Mouse (Mus musculus) kidney, adult 9 months (tissue): ENCODE results near the gene Ppp4r4.
A peak's percentile ranks its signal among the peaks of the same experiment; 100 is the strongest.
"Not testable (repeated sequence)": the region's sequence is repeated elsewhere in the genome, so short reads cannot be mapped to it uniquely, and the experiment has no call there.

Experiments used
- DNase-seq: peaks from one replicate; pipeline ENCODE4 v3.0.0; 2022

The Ppp4r4 gene

DNA sequence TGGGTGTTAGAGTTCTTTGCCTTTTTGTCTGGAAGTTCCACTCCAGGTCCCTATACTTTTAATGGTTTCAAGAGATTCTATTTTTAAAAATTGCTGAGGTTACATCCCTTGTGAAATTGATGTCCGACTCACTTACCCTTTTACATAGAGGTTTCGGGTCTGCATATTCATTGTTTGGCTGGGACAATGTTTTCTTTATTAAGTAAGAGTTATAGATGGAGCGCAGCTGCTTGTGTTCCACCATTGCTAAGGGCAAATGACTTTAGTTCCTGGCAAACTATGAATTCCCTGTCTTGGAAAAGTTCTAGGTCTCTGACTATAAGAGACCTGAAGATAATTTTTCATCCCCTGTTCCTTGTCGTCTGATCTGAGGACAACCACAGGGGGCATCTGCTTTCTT lies 8.3 kb downstream of the Ppp4r4 start:
- DNase-seq, result no peak

GRCm38 (mm10) chr12:103543351-103543750 lies 11.3 kb downstream of the Ppp4r4 start:
- DNase-seq, result no peak

DNA sequence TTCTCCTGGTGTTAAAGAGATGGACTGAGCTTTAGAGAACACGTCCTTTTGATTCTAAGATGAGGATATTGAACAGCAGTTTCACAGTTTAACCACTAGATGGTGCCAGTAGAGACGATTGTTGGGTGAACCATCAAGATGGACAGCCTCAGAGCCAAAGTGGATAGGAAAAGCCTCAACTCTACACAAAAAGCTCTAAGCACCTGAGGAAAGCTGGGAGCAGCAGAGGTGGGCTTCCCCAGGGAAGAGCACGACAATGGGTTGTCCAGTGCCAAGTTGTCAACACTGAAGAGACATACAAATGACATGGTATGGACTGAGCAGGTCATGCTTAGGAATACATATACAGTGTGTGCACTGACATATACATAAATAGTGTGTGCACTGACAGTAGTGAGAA lies 12.1 kb downstream of the Ppp4r4 start:
- peak; percentile 57 for DNase-seq

GRCm38 (mm10) chr12:103547438-103547837 lies 15.4 kb downstream of the Ppp4r4 start:
- DNase-seq, result no peak

DNA sequence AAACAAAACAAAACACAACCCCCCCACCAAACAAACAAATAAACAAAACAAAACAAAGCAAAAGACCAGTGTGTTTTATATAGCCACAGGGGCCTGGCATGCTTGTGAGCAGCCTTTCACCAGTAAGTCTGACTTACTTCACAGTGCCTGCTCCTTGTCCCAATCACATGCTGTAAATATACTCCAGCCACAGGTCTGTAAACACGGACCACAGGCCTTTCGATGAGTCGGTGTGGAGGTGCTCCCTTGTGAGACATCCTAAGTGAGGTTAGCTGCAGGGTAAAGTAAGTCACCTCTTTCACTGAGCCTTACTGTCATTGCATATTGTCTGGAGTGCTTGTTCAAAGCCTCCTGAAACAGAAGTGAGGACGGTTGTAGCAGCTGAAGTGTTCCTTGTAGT lies 16.4 kb downstream of the Ppp4r4 start:
- no peak for DNase-seq

DNA sequence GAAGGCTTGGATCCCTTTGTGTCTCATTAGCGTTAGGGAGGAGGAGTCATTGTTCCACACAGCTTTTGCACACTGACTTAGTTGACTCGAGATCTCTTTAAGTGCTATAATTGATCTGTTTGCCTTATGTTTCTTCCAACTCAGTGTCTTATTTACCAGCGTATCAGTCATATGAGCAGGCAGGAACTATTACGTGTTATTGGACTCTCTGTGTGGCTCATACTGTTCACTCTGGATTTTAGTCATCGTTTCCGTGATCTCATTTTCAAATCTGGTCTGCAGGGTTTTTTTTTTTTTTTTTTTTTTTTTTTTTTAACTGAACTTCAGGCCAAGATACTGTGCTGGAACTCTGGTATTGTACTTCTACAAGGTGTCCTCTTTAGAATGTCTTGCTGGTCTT lies 18.0 kb downstream of the Ppp4r4 start:
- DNase-seq, result no peak

DNA sequence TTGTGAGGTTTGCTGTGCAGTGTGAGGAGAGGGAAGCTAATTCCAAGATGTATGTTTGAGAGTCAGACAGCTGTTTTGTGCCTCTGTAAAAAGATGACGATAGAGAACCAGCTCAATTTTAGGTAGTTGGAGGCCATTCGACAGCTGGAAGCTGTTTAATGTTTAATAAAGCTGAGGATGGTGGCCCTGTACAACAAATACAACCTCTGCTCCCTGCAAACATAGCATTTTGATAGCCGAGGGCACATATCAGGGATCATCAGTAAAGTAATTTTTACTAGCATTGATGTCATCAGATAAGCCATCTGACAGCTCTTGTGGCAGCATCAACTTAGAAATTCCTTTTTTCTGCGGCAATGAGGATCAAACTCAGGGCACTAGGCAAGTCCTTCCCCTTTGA lies 19.3 kb downstream of the Ppp4r4 start:
- no peak for DNase-seq

GRCm38 (mm10) chr12:103552506-103552905 lies 20.4 kb downstream of the Ppp4r4 start:
- no peak for DNase-seq

- DNase-seq, result no peak
Observed at GRCm38 (mm10) chr12:103553497-103553896, 21.4 kb downstream of the Ppp4r4 start.

- no peak for DNase-seq
Observed at GRCm38 (mm10) chr12:103556856-103557255, 24.8 kb downstream of the Ppp4r4 start.

GRCm38 (mm10) chr12:103564726-103565125 lies 32.6 kb downstream of the Ppp4r4 start:
- DNase-seq, result no peak

- peak; percentile 30 for DNase-seq
Observed at GRCm38 (mm10) chr12:103565151-103565550, 33.1 kb downstream of the Ppp4r4 start.

DNA sequence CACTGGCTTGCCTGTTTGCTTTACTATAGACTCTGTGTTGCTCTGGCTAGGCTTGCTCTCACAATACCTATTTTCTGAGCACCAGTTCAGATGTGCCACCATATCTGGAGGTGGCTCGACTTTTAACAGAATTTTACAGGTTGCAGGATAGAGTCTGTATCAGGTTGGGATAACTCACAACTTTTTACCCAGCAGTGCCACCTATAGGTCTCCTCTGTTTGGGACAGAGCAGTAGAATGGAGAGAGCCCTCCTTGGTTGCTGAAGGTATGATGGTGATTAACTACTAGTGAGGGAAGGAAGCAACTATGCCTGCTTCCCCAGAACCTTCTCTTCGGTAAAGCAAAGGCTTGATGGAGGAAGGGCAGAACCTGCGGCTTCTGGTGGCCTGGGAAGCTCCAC lies 35.0 kb downstream of the Ppp4r4 start:
- peak; percentile 36 for DNase-seq

DNA sequence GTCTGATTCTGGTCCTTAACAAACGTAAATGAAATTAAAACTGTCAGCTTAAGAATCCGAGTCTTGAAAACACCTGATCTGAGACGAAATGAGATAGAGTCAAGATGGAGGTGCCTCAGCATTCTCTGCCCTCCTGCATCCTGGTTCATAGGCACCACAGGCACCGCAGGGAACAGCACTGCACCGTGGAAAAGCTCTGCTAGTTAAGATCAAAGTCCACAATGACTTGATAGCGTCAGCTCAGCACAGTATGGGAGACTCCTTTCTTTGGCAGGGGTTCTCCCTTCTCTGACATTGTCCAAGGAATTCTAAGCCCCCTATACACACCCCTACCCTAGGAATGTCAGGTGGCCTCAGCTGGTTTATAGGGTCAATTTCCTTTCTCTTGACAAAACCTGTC lies 37.6 kb downstream of the Ppp4r4 start:
- DNase-seq, result no peak

DNA sequence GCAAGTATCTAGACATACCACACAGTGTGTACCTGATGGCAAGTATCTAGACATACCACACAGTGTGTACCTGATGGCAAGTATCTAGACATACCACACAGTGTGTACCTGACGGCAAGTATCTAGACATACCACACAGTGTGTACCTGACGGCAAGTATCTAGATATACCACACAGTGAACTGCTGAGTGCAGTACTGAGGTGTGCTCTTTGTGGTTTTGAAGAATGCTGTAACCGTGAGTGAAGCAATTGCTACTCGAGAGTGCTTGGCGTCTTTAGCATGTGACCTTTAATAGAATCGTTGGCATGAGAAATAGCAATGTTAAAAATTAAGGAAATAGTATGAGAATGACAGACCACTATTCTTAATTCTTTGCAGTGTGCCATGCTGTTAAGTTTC lies 46.1 kb downstream of the Ppp4r4 start:
- DNase-seq, result not testable (repeated sequence)

DNA sequence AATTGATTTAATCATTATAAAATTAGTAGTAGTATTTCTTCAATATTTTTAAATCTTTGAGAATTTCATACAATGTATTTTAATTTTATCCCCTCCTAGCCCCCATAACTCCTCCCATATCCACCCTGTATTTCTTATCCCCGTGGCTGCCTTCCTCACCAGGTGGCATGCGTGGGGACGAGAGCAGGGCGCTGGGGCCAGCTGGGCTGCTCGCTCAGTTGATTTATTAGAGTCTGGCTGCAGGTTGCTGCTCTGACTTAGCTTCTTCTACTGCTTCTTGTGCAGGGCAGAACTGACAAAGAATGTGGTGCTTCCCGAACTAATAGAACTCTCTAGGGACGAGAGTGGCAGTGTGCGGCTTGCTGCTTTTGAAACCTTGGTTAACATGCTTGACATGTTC lies 51.7 kb downstream of the Ppp4r4 start:
- no peak for DNase-seq

GRCm38 (mm10) chr12:103598411-103598810 lies 66.3 kb downstream of the Ppp4r4 start:
- DNase-seq, result no peak

DNA sequence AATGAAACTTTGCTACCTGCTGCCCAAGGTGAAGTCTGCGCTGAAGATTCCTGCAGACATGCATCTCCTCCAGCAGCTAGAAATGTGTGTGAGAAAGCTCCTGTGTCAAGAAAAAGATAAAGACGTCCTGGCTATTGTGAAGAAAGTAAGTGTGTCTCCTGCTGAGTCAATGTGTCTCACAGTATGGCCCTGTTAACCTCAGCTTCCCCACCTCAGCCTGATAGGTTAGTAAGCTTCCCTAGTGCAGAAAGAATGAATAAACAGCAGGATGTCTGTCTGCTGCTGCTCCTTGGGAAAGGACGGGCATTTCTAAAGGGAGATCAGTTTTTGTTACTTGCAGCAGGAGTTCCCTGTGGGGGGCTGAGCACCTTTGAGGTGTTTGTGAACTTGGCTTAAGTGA lies 68.3 kb downstream of the Ppp4r4 start:
- DNase-seq, result no peak

DNA sequence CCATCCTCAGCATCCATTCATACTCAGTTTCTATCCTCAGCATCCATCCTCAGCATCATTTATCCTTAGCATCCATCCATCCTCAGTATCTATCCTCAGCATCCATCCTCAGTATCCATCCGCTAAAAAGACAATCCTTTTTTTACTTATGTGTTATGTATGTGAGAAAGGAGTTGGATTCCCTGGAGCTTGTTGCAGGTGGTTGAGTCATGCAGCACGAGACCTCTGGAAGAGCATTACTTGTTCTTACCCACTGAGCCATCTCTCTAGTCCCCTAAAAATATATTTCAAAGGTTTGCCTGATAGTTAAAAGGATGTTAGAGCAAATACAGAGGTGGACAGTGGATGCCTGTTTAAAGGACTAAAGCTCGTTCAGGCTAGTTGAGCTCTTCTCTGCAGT lies 69.8 kb downstream of the Ppp4r4 start:
- DNase-seq, result no peak

GRCm38 (mm10) chr12:103615141-103615540 lies 83.1 kb downstream of the Ppp4r4 start:
- DNase-seq, result no peak

GRCm38 (mm10) chr12:103615734-103616133 lies 83.7 kb downstream of the Ppp4r4 start:
- DNase-seq, result no peak

- no peak for DNase-seq
Observed at GRCm38 (mm10) chr12:103616860-103617261, 84.8 kb downstream of the Ppp4r4 start.

DNA sequence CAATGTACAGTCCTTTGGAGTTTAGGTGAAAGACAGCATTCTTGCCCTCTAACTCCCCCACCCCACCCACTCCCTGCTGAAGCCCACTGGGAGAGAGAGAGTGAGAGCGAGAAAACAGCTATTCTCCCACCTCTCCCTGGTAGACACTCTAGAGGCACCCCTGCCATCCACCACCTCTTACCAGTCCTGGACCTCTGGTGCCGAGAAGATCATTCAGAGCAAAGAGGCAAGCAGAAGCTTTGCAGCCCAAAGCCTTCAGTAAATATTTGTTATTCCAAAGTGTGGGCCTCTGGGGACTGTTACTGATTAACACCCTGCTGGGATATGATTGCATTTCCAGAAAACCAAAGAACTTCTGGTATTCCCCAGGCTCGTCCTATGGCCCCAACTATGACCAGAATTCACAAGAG lies 99.1 kb downstream of the Ppp4r4 start, which contains the start of gene Serpina10:
Gene Serpina10 (minus strand): TSS at position 242 of the 410 bp plus-strand sequence.
- DNase-seq, result peak; percentile 5

- no peak for DNase-seq
Observed at GRCm38 (mm10) chr12:103634430-103634829, 102.3 kb downstream of the Ppp4r4 start.

GRCm38 (mm10) chr12:103635846-103636245 lies 103.8 kb downstream of the Ppp4r4 start:
- DNase-seq, result no peak

DNA sequence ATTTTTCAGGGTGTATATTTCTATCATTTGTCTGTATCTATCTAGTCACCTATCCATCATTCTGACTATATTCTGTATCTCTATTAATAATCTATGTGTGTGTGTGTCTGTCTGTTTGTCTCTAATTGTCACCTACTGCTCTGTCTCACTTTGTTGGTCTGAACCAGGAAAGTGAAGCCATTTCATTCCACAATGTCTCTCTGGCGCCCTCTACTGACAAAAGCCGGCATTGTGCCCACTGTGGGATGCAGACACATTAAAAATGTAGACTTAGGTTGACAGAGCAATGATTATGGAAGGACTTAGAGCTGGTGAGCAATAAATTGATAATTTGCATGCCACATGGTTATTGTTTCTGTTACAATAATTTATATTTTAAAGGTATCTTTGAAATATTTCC lies 111.3 kb downstream of the Ppp4r4 start:
- DNase-seq, result peak; percentile 86
